Mouse (Mus musculus): ENCODE data around the gene Ptprr.

- no peak for TF ChIP-seq POLR2A (IDR thresholded peaks at IDR 0.05; ENCODE audit: borderline replicate concordance, control insufficient read depth, low read depth, low read length)
- no peak for TF ChIP-seq CTCF (IDR thresholded peaks at IDR 0.05; ENCODE audit: control insufficient read depth, insufficient read depth, low read length)
Observed at GRCm38 (mm10) chr10:116108730-116109129, 90.7 kb downstream of the Ptprr start.
